Mouse (Mus musculus): ENCODE measurements around the gene Ttll13. TPM values are rescaled to one million over a fixed set of nuclear protein-coding genes. Genes with fewer than 3 reads are reported as not detected.

Ttll13 gene
- total RNA-seq (2017) = 0.81 TPM in 1 of 2 replicates, not detected in the other

GRCm38 (mm10) chr7:80246148-80246721 lies at the start of gene Ttll13:
Gene Ttll13 (plus strand): TSS chr7:80246376.
- ATAC-seq (replicated peaks in 1 of 2; ENCODE audit: insufficient read depth in 1 of 2, low FRiP score in 2 of 2, low TSS enrichment in 1 of 2, low read depth in 1 of 2, poor library complexity in 2 of 2, severe bottlenecking in 2 of 2) = peak; percentile 97 to 98

- no peak for ATAC-seq (replicated peaks in 1 of 2; ENCODE audit: insufficient read depth in 1 of 2, low FRiP score in 2 of 2, low TSS enrichment in 1 of 2, low read depth in 1 of 2, poor library complexity in 2 of 2, severe bottlenecking in 2 of 2)
Measured at GRCm38 (mm10) chr7:80197371-80197770, 48.8 kb upstream of the Ttll13 start.

GRCm38 (mm10) chr7:80197941-80198778 lies 48.0 kb upstream of the Ttll13 start:
- peak; percentile 68 to 70 for ATAC-seq (replicated peaks in 1 of 2; ENCODE audit: insufficient read depth in 1 of 2, low FRiP score in 2 of 2, low TSS enrichment in 1 of 2, low read depth in 1 of 2, poor library complexity in 2 of 2, severe bottlenecking in 2 of 2)

- ATAC-seq (replicated peaks in 1 of 2; ENCODE audit: insufficient read depth in 1 of 2, low FRiP score in 2 of 2, low TSS enrichment in 1 of 2, low read depth in 1 of 2, poor library complexity in 2 of 2, severe bottlenecking in 2 of 2) = peak in 1 of 2 experiments; percentile 4; a peak in 1 of 4 replicates
Measured at GRCm38 (mm10) chr7:80198863-80199262, 47.3 kb upstream of the Ttll13 start.

- no peak for ATAC-seq (replicated peaks in 1 of 2; ENCODE audit: insufficient read depth in 1 of 2, low FRiP score in 2 of 2, low TSS enrichment in 1 of 2, low read depth in 1 of 2, poor library complexity in 2 of 2, severe bottlenecking in 2 of 2)
Measured at GRCm38 (mm10) chr7:80199286-80199685, 46.9 kb upstream of the Ttll13 start.

GRCm38 (mm10) chr7:80199851-80200587 lies 46.2 kb upstream of the Ttll13 start:
- no peak for ATAC-seq (replicated peaks in 1 of 2; ENCODE audit: insufficient read depth in 1 of 2, low FRiP score in 2 of 2, low TSS enrichment in 1 of 2, low read depth in 1 of 2, poor library complexity in 2 of 2, severe bottlenecking in 2 of 2)

DNA sequence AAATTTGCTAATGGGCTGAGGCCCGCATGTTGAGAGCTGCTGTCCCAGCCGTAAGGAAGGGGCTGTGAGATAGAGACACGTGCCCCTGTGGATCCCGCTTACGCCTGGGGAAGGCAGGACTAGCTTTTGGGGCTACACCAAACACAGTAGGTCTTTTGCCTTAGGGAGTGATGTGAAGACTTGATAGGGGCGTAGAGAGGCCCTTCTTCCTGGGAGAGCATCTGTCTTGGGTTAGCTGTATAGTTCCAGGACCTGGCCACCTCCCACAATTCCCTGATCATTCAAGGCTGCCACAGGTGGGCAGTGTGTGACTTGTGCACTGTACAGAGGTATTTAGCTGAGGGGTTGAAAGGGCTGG lies 45.6 kb upstream of the Ttll13 start:
- ATAC-seq (replicated peaks in 1 of 2; ENCODE audit: insufficient read depth in 1 of 2, low FRiP score in 2 of 2, low TSS enrichment in 1 of 2, low read depth in 1 of 2, poor library complexity in 2 of 2, severe bottlenecking in 2 of 2) = no peak

DNA sequence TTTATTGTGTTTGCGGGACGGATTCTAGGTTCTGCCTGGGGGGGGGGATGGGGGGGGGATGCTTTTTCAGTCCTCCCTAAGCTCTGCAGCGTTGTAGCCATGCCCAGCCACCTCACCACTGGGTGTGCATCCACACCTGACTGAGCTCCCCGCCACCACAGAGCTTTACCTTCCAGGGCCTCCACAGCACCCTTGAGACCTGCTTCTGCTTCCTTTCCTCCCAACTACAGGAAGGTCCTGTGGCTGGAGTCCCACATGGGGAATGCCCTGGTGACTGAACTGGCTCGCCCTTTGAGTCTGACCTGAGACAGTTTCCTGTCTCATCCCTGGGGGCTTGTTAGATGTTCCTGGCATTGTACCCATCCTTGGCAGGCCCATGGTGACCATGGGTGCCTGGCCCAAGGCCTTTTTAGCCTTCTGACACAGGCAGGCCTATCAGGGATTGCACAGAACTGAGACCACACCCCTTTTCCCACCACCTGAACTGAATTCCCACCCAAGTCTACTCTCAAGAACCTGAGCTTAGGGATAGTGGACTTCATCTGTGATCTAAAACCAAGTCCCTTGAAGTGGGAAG lies 45.1 kb upstream of the Ttll13 start:
- ATAC-seq (replicated peaks in 1 of 2; ENCODE audit: insufficient read depth in 1 of 2, low FRiP score in 2 of 2, low TSS enrichment in 1 of 2, low read depth in 1 of 2, poor library complexity in 2 of 2, severe bottlenecking in 2 of 2) = no peak

DNA sequence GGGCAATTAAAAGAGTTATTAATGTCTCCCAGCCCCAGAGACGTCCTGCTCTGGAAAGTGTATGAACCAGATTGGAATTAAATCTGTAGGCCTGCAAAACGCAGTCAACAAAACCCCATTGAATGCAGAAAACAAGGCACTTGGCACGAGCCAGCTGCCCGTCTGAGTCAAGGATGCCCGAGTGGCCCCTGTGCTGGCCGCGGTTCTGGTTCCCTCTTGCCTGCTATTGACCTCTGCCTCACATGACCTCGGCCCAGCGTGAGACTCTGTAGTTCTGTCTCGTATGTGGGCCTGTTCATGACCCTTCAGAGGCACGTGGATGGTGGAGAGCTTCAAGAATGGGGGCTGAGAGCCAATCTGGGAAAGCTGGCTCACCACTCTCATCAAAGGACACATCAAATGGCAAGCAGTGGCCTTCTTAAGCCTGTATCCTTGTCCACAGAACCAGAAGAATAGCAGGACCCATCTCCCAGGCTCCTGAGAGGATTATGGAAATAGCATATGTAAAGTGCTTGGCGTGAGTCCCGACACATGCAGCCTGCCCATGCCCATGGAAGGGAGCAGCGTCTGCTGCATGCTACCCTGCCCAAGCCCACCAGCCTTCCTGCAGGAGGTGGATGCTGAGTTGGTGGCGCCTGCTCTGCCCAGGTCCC lies 44.2 kb upstream of the Ttll13 start:
- no peak for ATAC-seq (replicated peaks in 1 of 2; ENCODE audit: insufficient read depth in 1 of 2, low FRiP score in 2 of 2, low TSS enrichment in 1 of 2, low read depth in 1 of 2, poor library complexity in 2 of 2, severe bottlenecking in 2 of 2)

GRCm38 (mm10) chr7:80202961-80203360 lies 43.2 kb upstream of the Ttll13 start:
- no peak; a peak in 1 of 4 replicates for ATAC-seq (replicated peaks in 1 of 2; ENCODE audit: insufficient read depth in 1 of 2, low FRiP score in 2 of 2, low TSS enrichment in 1 of 2, low read depth in 1 of 2, poor library complexity in 2 of 2, severe bottlenecking in 2 of 2)

- ATAC-seq (replicated peaks in 1 of 2; ENCODE audit: insufficient read depth in 1 of 2, low FRiP score in 2 of 2, low TSS enrichment in 1 of 2, low read depth in 1 of 2, poor library complexity in 2 of 2, severe bottlenecking in 2 of 2) = peak; percentile 48 to 58
Measured at GRCm38 (mm10) chr7:80203638-80204096, 42.5 kb upstream of the Ttll13 start.

DNA sequence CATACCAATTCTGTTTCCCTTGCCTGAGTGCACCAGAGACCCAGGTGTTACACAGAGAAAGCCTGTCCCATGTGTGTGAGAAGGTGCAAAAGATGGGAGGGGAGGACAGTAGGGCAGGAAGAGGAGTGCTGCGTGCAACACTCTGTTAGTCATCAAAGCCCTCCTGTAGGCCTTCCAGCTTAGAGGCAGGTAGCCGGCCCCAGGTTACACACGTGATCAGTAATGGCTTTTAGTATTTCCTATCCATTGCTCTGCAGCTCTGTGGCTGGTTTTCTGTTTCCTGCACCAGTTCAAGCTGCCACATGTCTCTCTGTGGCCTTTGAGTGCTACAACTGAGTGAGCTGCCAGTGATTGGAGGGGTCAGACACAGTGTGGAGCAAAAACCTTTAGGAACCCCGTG lies 41.8 kb upstream of the Ttll13 start:
- ATAC-seq (replicated peaks in 1 of 2; ENCODE audit: insufficient read depth in 1 of 2, low FRiP score in 2 of 2, low TSS enrichment in 1 of 2, low read depth in 1 of 2, poor library complexity in 2 of 2, severe bottlenecking in 2 of 2) = no peak

DNA sequence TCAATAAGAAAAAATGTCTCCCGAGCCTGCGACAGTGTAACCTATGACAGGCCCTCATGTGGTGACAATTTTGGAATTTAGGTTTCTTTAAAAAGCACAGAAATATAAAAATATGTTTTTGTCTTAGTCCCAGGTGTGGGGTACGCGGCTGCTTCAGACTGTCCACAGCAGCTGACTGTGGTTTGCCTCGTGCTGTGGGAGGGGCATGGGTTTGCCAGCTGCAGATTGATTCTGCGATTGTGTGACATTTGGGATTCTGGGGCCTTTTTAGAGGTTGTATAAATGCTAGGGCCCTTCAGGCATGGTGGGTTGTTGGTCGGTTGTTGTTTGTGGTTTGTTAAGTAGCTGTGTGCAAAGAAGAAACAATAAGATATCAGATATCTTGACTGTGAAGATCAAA lies 41.2 kb upstream of the Ttll13 start:
- ATAC-seq (replicated peaks in 1 of 2; ENCODE audit: insufficient read depth in 1 of 2, low FRiP score in 2 of 2, low TSS enrichment in 1 of 2, low read depth in 1 of 2, poor library complexity in 2 of 2, severe bottlenecking in 2 of 2) = no peak

DNA sequence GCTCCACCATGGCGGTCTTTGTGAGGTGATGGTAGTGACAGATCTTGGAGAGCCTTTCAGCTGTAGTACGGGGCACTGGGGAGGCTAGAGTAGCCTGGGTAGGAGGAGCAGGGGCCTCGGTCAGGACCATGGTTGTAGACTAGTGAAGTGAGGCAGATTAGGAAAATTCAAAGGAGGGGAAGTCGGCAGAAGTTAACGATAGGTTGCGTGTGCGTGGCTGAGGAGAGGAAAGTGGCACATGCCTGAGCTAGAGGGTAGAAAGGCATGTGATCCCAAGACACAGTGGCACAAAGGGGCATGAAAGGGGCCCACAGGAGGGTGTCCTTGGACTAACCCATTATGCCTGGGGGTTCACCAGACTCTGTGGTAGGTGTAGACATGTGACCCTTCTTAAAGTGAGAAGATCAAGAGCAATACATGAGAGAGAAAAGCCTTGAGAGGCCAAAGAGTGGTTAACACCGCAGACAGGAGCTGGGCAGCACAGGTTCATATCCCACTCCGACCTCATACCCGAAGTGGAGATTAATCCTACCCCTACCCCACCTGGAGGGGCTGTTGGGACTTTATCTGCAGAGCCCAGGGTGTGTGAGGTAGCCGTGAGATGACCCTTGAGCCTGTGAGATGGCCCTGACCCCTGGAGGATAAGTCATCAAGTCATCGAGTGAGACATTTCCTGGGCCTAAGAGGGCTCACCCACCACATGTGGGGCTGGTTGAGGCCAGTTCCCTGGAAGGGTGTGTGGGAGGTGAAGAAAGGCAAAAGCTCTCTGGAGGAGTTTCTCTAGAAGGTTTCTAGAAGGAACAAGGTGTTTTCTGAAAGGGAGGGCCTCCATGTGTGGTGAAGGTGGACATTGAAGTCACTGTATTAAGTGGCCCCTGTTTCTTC lies 40.2 kb upstream of the Ttll13 start:
- no peak for ATAC-seq (replicated peaks in 1 of 2; ENCODE audit: insufficient read depth in 1 of 2, low FRiP score in 2 of 2, low TSS enrichment in 1 of 2, low read depth in 1 of 2, poor library complexity in 2 of 2, severe bottlenecking in 2 of 2)

DNA sequence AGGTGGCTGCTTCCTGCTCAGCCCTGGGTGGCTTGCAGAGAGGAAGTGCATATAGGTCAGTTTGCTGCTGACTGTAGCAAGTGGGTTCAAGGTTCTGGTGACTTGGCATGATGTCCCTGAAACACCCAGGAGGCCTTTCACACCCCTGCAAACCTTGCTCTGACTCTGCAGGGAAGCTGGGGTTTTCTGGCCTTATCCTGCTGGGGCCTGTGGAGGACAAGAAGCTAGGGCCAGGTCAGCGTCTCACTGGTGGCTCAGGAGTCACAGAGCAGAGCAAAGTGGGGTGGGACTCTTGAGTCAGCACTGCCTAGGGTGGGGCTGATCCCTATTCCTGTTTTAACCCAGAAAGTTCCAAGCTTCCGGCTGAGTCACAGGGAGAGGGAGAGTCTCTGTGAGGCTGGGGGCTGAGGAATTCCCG lies 38.9 kb upstream of the Ttll13 start:
- no peak for ATAC-seq (replicated peaks in 1 of 2; ENCODE audit: insufficient read depth in 1 of 2, low FRiP score in 2 of 2, low TSS enrichment in 1 of 2, low read depth in 1 of 2, poor library complexity in 2 of 2, severe bottlenecking in 2 of 2)

DNA sequence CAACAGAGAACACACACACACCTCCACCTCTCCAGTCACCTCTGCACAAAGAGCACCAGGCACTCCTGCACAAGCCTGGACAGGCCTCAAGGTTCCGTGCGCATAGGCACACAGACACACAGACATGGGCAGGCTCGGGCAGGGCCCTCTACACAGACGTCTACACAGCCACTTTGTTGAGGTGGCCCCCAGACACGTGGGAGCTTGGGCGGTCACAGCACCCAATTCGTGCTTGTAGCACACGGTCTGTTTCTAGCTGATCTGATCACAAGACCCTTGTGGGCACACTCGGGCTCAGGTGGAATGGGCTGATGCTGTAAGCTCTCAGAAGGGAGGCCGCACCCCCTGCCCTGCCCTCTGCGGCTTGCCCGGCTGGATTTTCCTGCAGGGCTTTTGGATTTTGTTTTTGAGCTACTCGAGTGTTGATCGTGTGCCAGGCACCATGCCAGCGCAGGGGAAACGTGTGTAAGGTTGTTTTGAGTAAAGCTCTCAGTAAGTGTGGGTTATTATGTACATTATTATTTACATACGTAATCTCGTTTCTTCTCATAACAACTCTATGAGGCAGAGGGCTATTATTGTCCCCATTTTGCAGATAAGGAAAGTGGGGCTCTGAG lies 38.0 kb upstream of the Ttll13 start:
- ATAC-seq (replicated peaks in 1 of 2; ENCODE audit: insufficient read depth in 1 of 2, low FRiP score in 2 of 2, low TSS enrichment in 1 of 2, low read depth in 1 of 2, poor library complexity in 2 of 2, severe bottlenecking in 2 of 2) = no peak

All from hematopoietic stem cell, adult 5-6 weeks (primary cell).